Mouse (Mus musculus) brain, embryonic 14.5 days (tissue): ENCODE results near the gene Spata7.

Experiments
- CTCF ChIP-seq: fragments of 200-500 bp; IDR thresholded peaks from 2 replicates; pipeline ENCODE4 v1.5.1; 2012; ENCODE audit warnings: inconsistent platforms, mild to moderate bottlenecking, moderate library complexity, borderline replicate concordance; ENCODE audit not compliant: insufficient read depth, insufficient read length; ENCODE audit errors: extremely low read depth
- POLR2A ChIP-seq: fragments of 200-500 bp; IDR thresholded peaks from 2 replicates; pipeline ENCODE4 v1.6.1; 2012; ENCODE audit warnings: mild to moderate bottlenecking, inconsistent platforms, borderline replicate concordance; ENCODE audit not compliant: poor library complexity, insufficient read depth, insufficient read length, severe bottlenecking; ENCODE audit errors: extremely low read depth

DNA sequence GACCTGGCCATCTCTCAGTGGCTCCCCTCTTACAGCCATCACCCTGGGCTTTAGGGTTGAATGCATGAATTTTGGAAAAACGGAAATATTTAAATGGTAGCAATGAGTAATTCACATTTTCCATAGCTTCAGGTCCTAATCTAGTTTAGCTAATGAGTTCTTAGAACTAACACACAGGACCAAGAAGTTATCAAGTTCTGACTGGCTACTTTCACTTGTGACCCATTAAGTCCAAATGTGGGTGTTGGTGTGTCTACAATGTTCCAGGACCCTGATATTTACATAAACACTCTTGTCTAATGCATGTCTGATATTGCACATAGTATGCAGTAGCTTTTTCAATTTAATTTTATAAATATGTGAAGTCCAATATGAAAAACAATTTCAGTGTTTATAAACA is 22.7 kb upstream of the Spata7 start:
- TF ChIP-seq CTCF (no peak), POLR2A (no peak)
